Mouse (Mus musculus): Measurements from ENCODE around the gene Mapk10. TPM values are rescaled to one million over a fixed set of nuclear protein-coding genes. Genes with fewer than 3 reads are reported as not detected.
"Not testable (repeated sequence)": the region's sequence is repeated elsewhere in the genome, so short reads cannot be mapped to it uniquely, and the experiment has no call there.

The Mapk10 gene
- total RNA-seq, 1 experiment from 2014 or later: not detected

- ATAC-seq (replicated peaks; ENCODE audit: insufficient number of reproducible peaks, low FRiP score, low TSS enrichment, poor library complexity, severe bottlenecking): no peak
Measured at GRCm38 (mm10) chr5:102903487-102903886, 307.6 kb downstream of the Mapk10 start.

DNA sequence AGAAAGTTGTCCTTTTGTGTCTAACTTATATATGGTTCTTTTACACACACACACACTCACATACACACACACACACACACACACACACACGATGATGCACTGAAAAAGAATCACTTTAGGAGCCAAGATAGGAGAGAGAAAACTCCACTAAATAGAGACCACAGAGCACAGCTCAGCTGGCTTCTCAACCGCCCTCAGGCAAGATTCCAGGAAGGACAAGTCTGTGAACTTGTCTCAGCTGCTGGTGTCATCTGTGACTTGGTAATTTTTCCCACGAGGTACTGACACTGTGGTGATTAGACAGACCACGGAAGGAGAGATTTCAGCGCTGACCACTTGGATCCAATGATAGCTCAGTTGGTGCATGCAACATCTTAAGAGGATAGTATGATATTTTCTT, 310.0 kb downstream of the Mapk10 start:
- ATAC-seq (replicated peaks; ENCODE audit: insufficient number of reproducible peaks, low FRiP score, low TSS enrichment, poor library complexity, severe bottlenecking): no peak

GRCm38 (mm10) chr5:102899680-102900215, 311.4 kb downstream of the Mapk10 start:
- no peak for ATAC-seq (replicated peaks; ENCODE audit: insufficient number of reproducible peaks, low FRiP score, low TSS enrichment, poor library complexity, severe bottlenecking)

- ATAC-seq (replicated peaks; ENCODE audit: insufficient number of reproducible peaks, low FRiP score, low TSS enrichment, poor library complexity, severe bottlenecking): no peak
Measured at GRCm38 (mm10) chr5:102898301-102898700, 312.8 kb downstream of the Mapk10 start.

DNA sequence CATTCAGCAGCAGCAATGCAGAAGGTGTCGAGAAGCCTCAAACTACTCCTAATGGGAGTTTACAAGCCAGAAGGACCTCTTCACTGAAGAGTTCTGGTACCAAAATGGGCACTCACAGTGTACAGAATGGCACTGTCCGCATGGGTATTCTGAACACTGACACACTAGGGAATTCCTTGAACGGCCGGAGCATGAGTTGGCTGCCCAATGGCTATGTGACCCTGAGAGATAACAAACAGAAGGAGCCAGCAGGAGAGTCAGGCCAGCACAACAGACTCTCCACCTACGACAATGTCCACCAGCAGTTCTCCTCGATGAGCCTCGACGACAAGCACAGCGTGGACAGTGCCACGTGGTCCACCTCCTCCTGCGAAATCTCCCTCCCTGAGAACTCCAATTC, 318.9 kb downstream of the Mapk10 start:
- ATAC-seq (replicated peaks; ENCODE audit: insufficient number of reproducible peaks, low FRiP score, low TSS enrichment, poor library complexity, severe bottlenecking): no peak

DNA sequence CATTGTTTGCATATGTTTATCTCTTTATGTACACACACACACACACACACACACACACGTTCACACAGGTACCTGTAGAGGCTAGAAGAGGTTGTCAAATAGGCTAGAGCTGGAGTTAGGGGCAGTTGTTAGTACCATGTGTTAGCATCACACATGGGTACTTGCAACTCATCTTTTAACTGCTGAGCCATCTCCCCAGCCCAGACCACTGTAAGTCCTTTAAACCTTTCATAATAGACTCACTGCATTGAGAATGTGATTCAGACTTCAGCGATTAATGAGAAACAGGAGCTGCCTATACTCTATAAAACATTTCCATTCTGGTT, 322.0 kb downstream of the Mapk10 start:
- ATAC-seq (replicated peaks; ENCODE audit: insufficient number of reproducible peaks, low FRiP score, low TSS enrichment, poor library complexity, severe bottlenecking): no peak

GRCm38 (mm10) chr5:102888482-102889162, 322.5 kb downstream of the Mapk10 start:
- no peak for ATAC-seq (replicated peaks; ENCODE audit: insufficient number of reproducible peaks, low FRiP score, low TSS enrichment, poor library complexity, severe bottlenecking)

DNA sequence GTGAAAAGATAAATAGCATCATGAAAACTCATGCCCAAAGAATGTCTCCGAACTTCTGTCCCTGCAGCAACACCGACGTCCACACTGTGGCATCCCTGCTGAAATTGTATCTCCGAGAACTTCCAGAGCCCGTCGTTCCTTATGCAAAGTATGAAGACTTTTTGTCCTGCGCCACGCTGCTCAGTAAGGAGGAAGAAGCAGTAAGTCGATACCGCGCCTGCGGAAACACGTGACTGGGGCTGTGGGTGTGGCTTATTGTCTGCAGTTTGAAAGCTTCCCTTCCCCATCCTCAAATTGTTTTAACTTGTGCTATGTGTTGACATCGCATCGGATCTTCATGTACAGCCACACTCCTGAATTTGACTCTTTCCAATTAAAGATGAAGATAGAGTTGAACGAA, 335.5 kb downstream of the Mapk10 start:
- ATAC-seq (replicated peaks; ENCODE audit: insufficient number of reproducible peaks, low FRiP score, low TSS enrichment, poor library complexity, severe bottlenecking): 0 out of 2 replicates have a peak, but pooled peaks have one; percentile 31

- no peak for ATAC-seq (replicated peaks; ENCODE audit: insufficient number of reproducible peaks, low FRiP score, low TSS enrichment, poor library complexity, severe bottlenecking)
Measured at GRCm38 (mm10) chr5:102874605-102875298, 336.4 kb downstream of the Mapk10 start.

DNA sequence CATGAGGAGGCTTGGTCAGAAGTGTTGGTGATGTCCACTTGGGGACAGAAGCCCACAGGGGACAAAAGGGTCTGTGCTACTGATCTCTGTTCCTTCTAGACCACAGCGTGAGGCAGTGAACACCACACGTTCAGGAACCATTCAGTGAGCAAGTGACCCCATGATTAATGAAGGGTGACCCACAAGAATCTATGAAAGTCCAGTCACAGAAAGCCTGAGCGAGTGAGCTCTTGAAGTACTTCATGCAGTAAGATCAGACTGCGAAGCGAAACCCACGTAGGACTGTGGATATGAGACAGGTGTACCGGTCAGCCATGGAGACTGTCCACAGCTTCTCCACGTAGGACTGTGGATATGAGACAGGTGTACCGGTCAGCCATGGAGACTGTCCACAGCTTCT, 338.1 kb downstream of the Mapk10 start:
- not testable (repeated sequence) for ATAC-seq (replicated peaks; ENCODE audit: insufficient number of reproducible peaks, low FRiP score, low TSS enrichment, poor library complexity, severe bottlenecking)

GRCm38 (mm10) chr5:102868196-102868595, 342.9 kb downstream of the Mapk10 start:
- ATAC-seq (replicated peaks; ENCODE audit: insufficient number of reproducible peaks, low FRiP score, low TSS enrichment, poor library complexity, severe bottlenecking): no peak

DNA sequence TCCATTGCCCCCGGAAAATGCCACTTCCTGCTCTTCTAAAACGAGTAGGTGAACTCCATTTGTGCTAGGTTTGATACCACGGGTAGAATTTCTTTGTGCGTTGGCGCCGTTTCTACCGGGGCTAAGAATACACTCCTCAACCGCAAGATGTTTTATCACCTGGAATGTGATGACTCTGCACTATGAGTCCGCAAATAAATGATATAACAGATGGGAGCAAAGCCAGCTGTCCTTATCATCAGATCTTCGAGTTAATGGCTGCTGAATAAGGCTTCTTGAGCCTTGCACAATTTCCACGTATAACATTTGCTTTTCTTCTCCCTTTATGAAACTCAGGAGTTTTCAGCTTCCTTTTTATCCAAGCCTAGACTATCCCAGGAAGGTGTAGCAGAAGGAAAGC, 351.4 kb downstream of the Mapk10 start:
- ATAC-seq (replicated peaks; ENCODE audit: insufficient number of reproducible peaks, low FRiP score, low TSS enrichment, poor library complexity, severe bottlenecking): no peak

DNA sequence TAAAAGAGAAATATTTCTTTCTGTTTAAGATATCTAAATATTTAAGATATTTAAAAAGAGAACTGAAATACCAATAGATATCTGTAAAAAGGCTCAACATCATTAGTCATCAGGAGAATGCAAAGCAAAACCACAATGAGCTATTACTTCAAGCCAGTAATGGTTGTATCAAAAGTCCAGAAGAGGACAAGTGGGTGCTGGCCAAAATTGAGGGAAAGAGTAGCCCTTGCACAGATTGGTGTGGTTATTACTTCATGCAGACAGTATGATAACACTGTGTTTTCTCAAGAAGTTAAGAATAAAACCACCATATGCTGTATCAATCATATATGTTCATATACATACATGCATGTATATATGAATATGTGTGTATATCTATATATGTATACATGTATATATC, 353.1 kb downstream of the Mapk10 start:
- no peak for ATAC-seq (replicated peaks; ENCODE audit: insufficient number of reproducible peaks, low FRiP score, low TSS enrichment, poor library complexity, severe bottlenecking)

Other genes starting within 250 kb of the Mapk10 start
- gene Ptpn13, start 213.9 kb upstream of the Mapk10 start, total RNA-seq (2017): 0.48 to 1.1 TPM (median 0.97 TPM) in 3 replicates